Mouse (Mus musculus) kidney, postnatal 25 days (tissue): ENCODE data around the gene Fads6.

ENCODE experiments used
- DNase-seq, 2 experiments: peaks; one replicate each; pipeline ENCODE4 v3.0.0; 2021; ENCODE audit warnings: mixed read lengths in 2 of 2

The Fads6 gene

GRCm38 (mm10) chr11:115297214-115297826 lies at the start of gene Fads6:
TSS of gene Fads6 (minus strand) at chr11:115297663.
- peak; percentile 73 to 88 for DNase-seq

- no peak for DNase-seq
These were observed 48.1 kb upstream of the Fads6 start for GRCm38 (mm10) chr11:115345515-115345914.

GRCm38 (mm10) chr11:115344967-115345366 lies 47.5 kb upstream of the Fads6 start:
- DNase-seq, result no peak

GRCm38 (mm10) chr11:115341866-115342265 lies 44.4 kb upstream of the Fads6 start:
- no peak for DNase-seq

GRCm38 (mm10) chr11:115341246-115341645 lies 43.8 kb upstream of the Fads6 start:
- DNase-seq, result no peak

- peak in 1 of 2 experiments; percentile 53 for DNase-seq
These were observed 40.4 kb upstream of the Fads6 start for GRCm38 (mm10) chr11:115337826-115338225.

GRCm38 (mm10) chr11:115337350-115337749 lies 39.9 kb upstream of the Fads6 start:
- peak in 1 of 2 experiments; percentile 53 for DNase-seq

GRCm38 (mm10) chr11:115336115-115336514 lies 38.7 kb upstream of the Fads6 start:
- DNase-seq, result no peak

- DNase-seq, result peak in 1 of 2 experiments; percentile 53
These were observed 37.8 kb upstream of the Fads6 start for GRCm38 (mm10) chr11:115335223-115335622.

GRCm38 (mm10) chr11:115334531-115334930 lies 37.1 kb upstream of the Fads6 start, which contains the start of gene Otop3:
TSS of gene Otop3 (plus strand) at chr11:115334731.
- DNase-seq, result no peak

- DNase-seq, result peak in 1 of 2 experiments; percentile 10
These were observed 31.9 kb upstream of the Fads6 start for GRCm38 (mm10) chr11:115329339-115329738.

GRCm38 (mm10) chr11:115326730-115327129 lies 29.3 kb upstream of the Fads6 start:
- peak in 1 of 2 experiments; percentile 31 for DNase-seq

- DNase-seq, result no peak
These were observed 25.9 kb upstream of the Fads6 start for GRCm38 (mm10) chr11:115323354-115323753.

GRCm38 (mm10) chr11:115321906-115322693 lies 24.6 kb upstream of the Fads6 start, which contains the start of gene Ush1g:
TSS of gene Ush1g (minus strand) at chr11:115322041.
- peak; percentile 66 to 72 for DNase-seq

- DNase-seq, result peak in 1 of 2 experiments; percentile 29
These were observed 22.4 kb upstream of the Fads6 start for GRCm38 (mm10) chr11:115319704-115320383.

- DNase-seq, result peak in 1 of 2 experiments; percentile 48
These were observed 21.0 kb upstream of the Fads6 start for GRCm38 (mm10) chr11:115318245-115319027.

- DNase-seq, result peak in 1 of 2 experiments; percentile 37
These were observed 19.7 kb upstream of the Fads6 start for GRCm38 (mm10) chr11:115317204-115317603.

GRCm38 (mm10) chr11:115314249-115314648 lies 16.8 kb upstream of the Fads6 start:
- no peak for DNase-seq

GRCm38 (mm10) chr11:115308781-115309180 lies 11.3 kb upstream of the Fads6 start:
- no peak for DNase-seq

- DNase-seq, result peak in 1 of 2 experiments; percentile 31
These were observed 9.4 kb upstream of the Fads6 start, which contains the start of gene Otop2 for GRCm38 (mm10) chr11:115306863-115307262. TSS of gene Otop2 (plus strand) at chr11:115307163.

GRCm38 (mm10) chr11:115303167-115303566 lies 5.7 kb upstream of the Fads6 start:
- no peak for DNase-seq

GRCm38 (mm10) chr11:115301351-115301750 lies 3.9 kb upstream of the Fads6 start:
- DNase-seq, result no peak
